Mouse (Mus musculus) erythroid progenitor cell, adult 5-6 weeks (primary cell): ENCODE measurements around the gene B230217C12Rik. TPM values are rescaled to one million over a fixed set of nuclear protein-coding genes. Genes with fewer than 3 reads are reported as not detected.

Experiments
- ATAC-seq: replicated peaks from 2 replicates; pipeline ENCODE4 v1.8.0; 2016; ENCODE audit warnings: moderate number of reproducible peaks, mild to moderate bottlenecking, moderate TSS enrichment, inconsistent platforms; ENCODE audit not compliant: poor library complexity, low FRiP score, severe bottlenecking
- total RNA-seq, 2 experiments: library from RNA; stranded (forward) in 1 of 2; stranded (reverse) in 1 of 2; fragments of 150-400 nt in 1 of 2; fragments of 186-747, 209-891 nt in 1 of 2; gene quantifications; 2 replicates each; pipeline versions ENCODE4 v1.2.3 to v1.2.4; 2015 to 2017; ENCODE audit warnings: low replicate concordance in 2 of 2

B230217C12Rik gene
- total RNA-seq, 2 experiments from 2014 or later = not detected

- ATAC-seq = no peak
Observed at GRCm38 (mm10) chr11:97808093-97808492, 32.5 kb upstream of the B230217C12Rik start.

GRCm38 (mm10) chr11:97808621-97809234 lies 31.9 kb upstream of the B230217C12Rik start:
- no peak for ATAC-seq

- no peak for ATAC-seq
Observed at GRCm38 (mm10) chr11:97809235-97810121, 31.1 kb upstream of the B230217C12Rik start.

- ATAC-seq = no peak
Observed at GRCm38 (mm10) chr11:97810356-97810755, 30.2 kb upstream of the B230217C12Rik start.

GRCm38 (mm10) chr11:97810970-97811369 lies 29.6 kb upstream of the B230217C12Rik start:
- no peak for ATAC-seq

GRCm38 (mm10) chr11:97811569-97812362 lies 28.8 kb upstream of the B230217C12Rik start:
- no peak for ATAC-seq

- no peak for ATAC-seq
Observed at GRCm38 (mm10) chr11:97812491-97812921, 28.1 kb upstream of the B230217C12Rik start.

- no peak for ATAC-seq
Observed at GRCm38 (mm10) chr11:97813085-97813484, 27.5 kb upstream of the B230217C12Rik start.

- ATAC-seq = no peak
Observed at GRCm38 (mm10) chr11:97813746-97814515, 26.6 kb upstream of the B230217C12Rik start.

GRCm38 (mm10) chr11:97815736-97816135 lies 24.8 kb upstream of the B230217C12Rik start:
- ATAC-seq = no peak

GRCm38 (mm10) chr11:97816176-97816575 lies 24.4 kb upstream of the B230217C12Rik start:
- ATAC-seq = no peak

- ATAC-seq = no peak
Observed at GRCm38 (mm10) chr11:97816916-97817315, 23.7 kb upstream of the B230217C12Rik start.

- ATAC-seq = no peak
Observed at GRCm38 (mm10) chr11:97817379-97817778, 23.2 kb upstream of the B230217C12Rik start.

- ATAC-seq = no peak
Observed at GRCm38 (mm10) chr11:97818003-97818402, 22.6 kb upstream of the B230217C12Rik start.

GRCm38 (mm10) chr11:97818571-97818970 lies 22.0 kb upstream of the B230217C12Rik start:
- no peak for ATAC-seq

GRCm38 (mm10) chr11:97819102-97819501 lies 21.5 kb upstream of the B230217C12Rik start:
- no peak for ATAC-seq

GRCm38 (mm10) chr11:97819923-97820322 lies 20.7 kb upstream of the B230217C12Rik start:
- ATAC-seq = no peak

- no peak for ATAC-seq
Observed at GRCm38 (mm10) chr11:97820840-97821239, 19.7 kb upstream of the B230217C12Rik start.

GRCm38 (mm10) chr11:97821401-97822064 lies 19.0 kb upstream of the B230217C12Rik start:
- no peak for ATAC-seq
